Mouse (Mus musculus) midbrain, embryonic 12.5 days (tissue): ENCODE data around the gene B3gntl1. TPM values are rescaled to one million over a fixed set of nuclear protein-coding genes. Genes with fewer than 3 reads are reported as not detected.

Source experiments
- ATAC-seq: fragments of 200-750 bp; cut with Nextera tagmentation; 2 replicates; pipeline ENCODE4 v1.8.0; 2017; ENCODE audit warnings: low read depth, moderate TSS enrichment, moderate library complexity; ENCODE audit not compliant: low FRiP score
- H3K27ac ChIP-seq: fragments of 300-500 bp; sonication (generic); replicated peaks from 2 replicates; pipeline ENCODE4 v1.5.1; 2016; ENCODE audit warnings: mild to moderate bottlenecking
- H3K27me3 ChIP-seq: fragments of 300-500 bp; sonication (generic); 2 replicates; pipeline ENCODE4 v1.6.1; 2016; ENCODE audit warnings: mild to moderate bottlenecking
- H3K36me3 ChIP-seq: fragments of 300-500 bp; sonication (generic); 2 replicates; pipeline ENCODE4 v1.6.1; 2016
- H3K4me1 ChIP-seq: fragments of 300-500 bp; sonication (generic); 2 replicates; pipeline ENCODE4 v1.6.1; 2016
- H3K4me2 ChIP-seq: fragments of 300-500 bp; sonication (generic); replicated peaks from 2 replicates; pipeline ENCODE4 v1.6.1; 2016; ENCODE audit warnings: mild to moderate bottlenecking, moderate library complexity
- H3K4me3 ChIP-seq: fragments of 300-500 bp; sonication (generic); 2 replicates; pipeline ENCODE4 v1.5.1; 2016; ENCODE audit warnings: mild to moderate bottlenecking
- H3K9ac ChIP-seq: fragments of 300-500 bp; sonication (generic); replicated peaks from 2 replicates; pipeline ENCODE4 v1.6.1; 2016; ENCODE audit warnings: mild to moderate bottlenecking, moderate library complexity
- H3K9me3 ChIP-seq: fragments of 300-500 bp; sonication (generic); 2 replicates; pipeline ENCODE4 v1.6.1; 2016; ENCODE audit warnings: mild to moderate bottlenecking
- WGBS: fragments of 180-500 bp; shearing (Covaris S2); methylation state at CpG from one replicate; pipeline ENCODE4 v1.1.7; 2016; 5-methylcytosine and 5-hydroxymethylcytosine counted together
- polyA plus RNA-seq: library from polyadenylated mRNA; unstranded; fragments of >200 nt; fragmentation: Nextera tagmentation; extraction: Ambion mirVana; gene quantifications from 2 replicates; pipeline ENCODE4 v1.2.1, GENCODE M21; 2016

The B3gntl1 gene
- polyA plus RNA-seq, 1 experiment from 2014 or later = 8.3 TPM

DNA sequence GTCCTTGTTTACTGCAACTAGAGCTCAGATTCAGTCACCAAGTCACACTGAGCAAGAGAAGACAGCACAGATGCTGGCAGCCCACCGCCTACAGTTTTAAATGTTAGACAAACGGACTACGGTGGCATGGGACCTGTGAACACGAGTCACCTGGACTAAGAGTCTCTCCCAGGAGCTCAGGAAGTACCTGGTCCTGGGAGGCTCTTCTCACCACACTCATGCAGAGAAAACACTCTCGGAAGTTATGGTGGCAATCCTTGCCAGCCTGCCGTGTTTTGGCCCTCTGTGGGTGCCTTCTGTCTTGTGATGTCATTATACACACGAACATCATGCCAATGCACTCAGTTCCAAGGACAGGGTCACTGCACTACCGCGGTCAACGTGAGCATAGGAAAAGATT lies 36.3 kb downstream of the B3gntl1 start:
- Histone ChIP-seq H3K4me1 (no peaks in the 10 kb centered on the region), H3K4me2 (no peak overlapping the region), H3K9ac (no peak overlapping the region), H3K27me3 (no peaks in the 10 kb centered on the region), H3K36me3 (peaks cover 23% of the 10 kb centered on the region), H3K9me3 (no peaks in the 10 kb centered on the region), H3K4me3 (no peak overlapping the region), H3K27ac (no peak overlapping the region)
- 95% methylated on average over 10 of the region's 10 CpGs for WGBS
- ATAC-seq = no peak

DNA sequence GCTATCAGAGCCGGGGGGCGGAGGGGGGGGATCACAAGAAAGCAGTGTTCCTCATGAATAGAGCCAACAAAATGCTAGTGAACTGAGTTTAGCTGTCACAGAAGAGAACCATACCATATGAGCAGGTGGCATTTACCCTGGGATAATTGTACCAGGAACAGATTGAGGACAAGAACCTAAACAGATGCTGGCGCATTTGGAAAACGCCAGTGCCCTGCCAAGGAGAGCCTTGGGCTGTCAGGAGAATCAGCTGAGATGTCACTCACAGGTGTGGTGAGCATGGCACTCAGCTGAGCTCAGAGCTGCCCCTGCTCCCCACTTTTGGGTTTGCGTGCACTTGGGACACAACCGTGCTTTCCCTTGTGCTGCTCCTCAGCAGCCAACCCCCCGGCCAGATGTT lies 41.5 kb downstream of the B3gntl1 start:
- ATAC-seq = no peak
- WGBS = 93% methylated on average over 7 of the region's 7 CpGs
- H3K4me1 ChIP-seq = no peaks in the 10 kb centered on the region

DNA sequence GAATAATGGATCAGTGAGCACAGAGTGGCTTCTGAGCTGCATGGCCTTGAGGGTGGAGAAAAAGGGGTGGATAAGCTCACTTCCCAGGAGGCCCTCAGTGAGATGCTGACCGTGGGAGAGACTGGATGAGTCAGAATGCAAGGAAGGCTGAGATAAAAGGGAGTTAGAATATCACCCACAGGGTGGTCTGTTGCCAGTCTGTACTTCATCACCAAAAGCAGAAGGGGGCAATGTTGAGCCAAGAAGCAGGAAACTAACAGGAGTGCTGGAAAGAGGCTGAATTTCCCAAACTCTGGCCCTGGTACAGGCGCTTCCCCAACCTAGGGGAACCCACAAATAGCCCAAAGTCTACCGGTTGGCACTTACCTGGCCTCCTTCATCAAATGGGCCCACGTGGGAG lies 42.5 kb downstream of the B3gntl1 start:
- H3K27me3 ChIP-seq = no peaks in the 10 kb centered on the region
- no peak for ATAC-seq
- no peak overlapping the region for H3K4me2 ChIP-seq
- H3K4me1 ChIP-seq = no peaks in the 10 kb centered on the region
- WGBS = 80% methylated on average over 4 of the region's 4 CpGs
- no peaks in the 10 kb centered on the region for H3K9me3 ChIP-seq
- 0 out of 2 replicates have a peak, but pooled peaks cover 5% of the 10 kb centered on the region for H3K36me3 ChIP-seq
- H3K4me3 ChIP-seq = no peak overlapping the region
- no peak overlapping the region for H3K27ac ChIP-seq
- no peak overlapping the region for H3K9ac ChIP-seq

More for the DNA sequence above, 41.5 kb downstream of the B3gntl1 start:
- no peaks in the 10 kb centered on the region for H3K9me3 ChIP-seq
- H3K4me3 ChIP-seq = no peak overlapping the region
- H3K36me3 ChIP-seq = peaks cover 5% of the 10 kb centered on the region; the same call in 1 of the 2 replicates
- H3K27me3 ChIP-seq = no peaks in the 10 kb centered on the region
- H3K4me2 ChIP-seq = no peak overlapping the region
- H3K9ac ChIP-seq = no peak overlapping the region
- no peak overlapping the region for H3K27ac ChIP-seq

DNA sequence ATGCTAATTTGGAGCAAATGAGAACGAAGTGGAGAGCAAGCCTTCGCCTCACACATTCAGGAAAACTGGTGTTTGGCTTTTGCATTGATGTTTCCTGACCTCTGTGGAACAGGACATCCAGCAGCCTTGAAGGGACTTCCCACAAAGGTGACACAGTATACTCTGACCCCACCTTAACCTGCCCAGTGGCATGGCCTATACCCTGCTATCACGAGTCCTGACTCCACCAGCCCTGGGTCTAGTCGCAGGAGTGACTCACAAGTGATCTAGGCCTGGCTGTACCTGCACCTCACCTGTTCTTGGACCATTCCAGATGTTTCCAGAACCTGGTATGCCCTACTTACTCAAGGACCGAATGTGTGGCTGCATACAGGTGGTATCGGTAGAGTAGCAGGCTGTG lies 43.4 kb downstream of the B3gntl1 start:
- Histone ChIP-seq H3K27ac (no peak overlapping the region), H3K9ac (no peak overlapping the region), H3K4me1 (no peaks in the 10 kb centered on the region), H3K9me3 (no peaks in the 10 kb centered on the region), H3K36me3 (peaks cover 5% of the 10 kb centered on the region; the same call in 1 of the 2 replicates), H3K4me2 (no peak overlapping the region), H3K4me3 (no peak overlapping the region), H3K27me3 (no peaks in the 10 kb centered on the region)
- no peak for ATAC-seq
- 95% methylated on average over 6 of the region's 6 CpGs for WGBS

DNA sequence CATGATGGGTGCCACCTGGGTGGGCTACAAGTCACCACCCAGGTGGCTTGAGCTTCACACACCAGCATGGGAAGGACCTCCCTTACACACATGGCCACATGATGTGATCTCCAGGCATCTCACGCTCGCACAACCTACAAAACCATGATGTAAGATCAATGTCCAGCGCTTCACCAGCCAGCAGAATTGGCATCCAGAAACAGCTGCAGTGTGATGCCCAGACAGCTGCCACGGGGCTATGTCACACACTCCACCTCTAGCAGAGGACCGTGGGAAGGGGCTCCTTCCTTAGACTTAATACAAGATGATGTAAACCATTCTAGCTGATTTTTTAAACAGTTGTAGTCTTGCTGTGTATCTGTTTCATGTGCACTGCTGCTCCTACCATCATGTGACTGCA lies 45.4 kb downstream of the B3gntl1 start:
- ATAC-seq = no peak
- 83% methylated on average over 5 of the region's 5 CpGs for WGBS
- peaks cover 12% of the 10 kb centered on the region for H3K36me3 ChIP-seq

DNA sequence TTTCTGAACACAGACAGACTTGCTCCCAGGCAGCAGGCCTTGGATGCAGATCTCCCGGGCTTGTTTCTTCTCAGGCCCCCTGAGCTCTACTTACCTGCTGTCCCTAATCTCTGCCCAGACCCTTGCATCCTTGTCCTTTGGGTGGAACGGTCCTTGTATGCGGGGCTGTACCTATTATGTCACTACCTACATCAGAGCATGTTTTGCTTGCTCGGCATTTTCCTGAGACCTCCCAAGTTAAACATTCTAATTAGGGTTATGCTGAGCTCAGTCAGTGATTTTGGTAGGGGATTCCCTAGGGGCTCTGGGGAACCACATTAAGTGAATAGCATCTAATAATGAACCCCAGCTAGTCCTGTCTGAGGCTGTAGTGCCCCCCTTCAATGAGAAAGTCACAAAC lies 47.9 kb downstream of the B3gntl1 start:
- H3K4me1 ChIP-seq = no peaks in the 10 kb centered on the region
- no peaks in the 10 kb centered on the region for H3K9me3 ChIP-seq
- no peak overlapping the region for H3K4me2 ChIP-seq
- H3K27me3 ChIP-seq = no peaks in the 10 kb centered on the region
- 93% methylated on average over 4 of the region's 4 CpGs for WGBS
- H3K4me3 ChIP-seq = no peak overlapping the region
- no peak overlapping the region for H3K9ac ChIP-seq
- ATAC-seq = no peak
- H3K36me3 ChIP-seq = peaks cover 36% of the 10 kb centered on the region
- no peak overlapping the region for H3K27ac ChIP-seq

More for the DNA sequence above, 45.4 kb downstream of the B3gntl1 start:
- Histone ChIP-seq H3K9me3 (no peaks in the 10 kb centered on the region), H3K4me2 (no peak overlapping the region), H3K4me3 (no peak overlapping the region), H3K9ac (no peak overlapping the region), H3K4me1 (no peaks in the 10 kb centered on the region), H3K27ac (no peak overlapping the region), H3K27me3 (no peaks in the 10 kb centered on the region)

DNA sequence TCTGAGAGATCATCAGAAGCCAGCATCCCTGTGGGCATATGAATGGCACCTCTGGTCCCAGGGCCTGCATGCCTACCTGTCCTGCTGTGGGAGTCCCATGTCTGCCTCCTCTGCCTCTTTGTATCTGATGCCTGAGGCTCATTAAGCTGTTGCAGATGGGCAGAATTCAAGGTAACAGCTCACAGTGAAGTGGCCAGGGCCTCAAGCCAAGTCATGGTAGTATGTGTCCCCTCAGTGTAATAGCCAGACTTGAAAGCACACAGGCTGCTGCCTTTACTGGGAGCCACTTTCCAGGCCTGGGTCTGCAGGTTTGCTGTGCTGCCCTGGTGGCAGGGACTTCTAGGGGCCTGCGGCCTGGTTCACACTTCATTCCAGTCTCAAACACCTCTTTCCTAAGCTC lies 55.6 kb downstream of the B3gntl1 start:
- Histone ChIP-seq H3K27me3 (no peaks in the 10 kb centered on the region), H3K4me2 (no peak overlapping the region), H3K9ac (no peak overlapping the region), H3K4me1 (no peaks in the 10 kb centered on the region), H3K27ac (no peak overlapping the region), H3K36me3 (peaks cover 73% of the 10 kb centered on the region), H3K9me3 (no peaks in the 10 kb centered on the region), H3K4me3 (no peak overlapping the region)
- WGBS = 100% methylated on average over 1 of the region's 1 CpGs
- ATAC-seq = no peak

DNA sequence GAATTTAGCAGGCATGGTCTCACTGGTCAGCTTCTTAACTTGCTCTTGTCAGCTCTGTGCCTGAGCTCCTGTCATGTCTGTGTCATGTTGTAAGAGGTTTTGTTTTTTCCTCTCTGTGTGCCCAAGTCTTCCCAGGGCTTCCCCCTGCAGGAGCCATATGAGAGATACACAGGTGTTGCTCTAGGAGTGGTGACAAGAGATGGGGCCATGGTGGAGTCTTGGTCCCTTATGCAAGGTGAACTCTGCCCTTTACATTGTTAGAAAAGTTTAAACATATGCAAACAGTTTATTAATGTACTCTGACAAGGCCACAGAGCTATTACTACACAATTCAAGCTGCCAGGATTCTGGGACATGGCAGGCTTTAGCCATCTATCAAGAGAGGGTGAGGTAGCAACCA lies 56.5 kb downstream of the B3gntl1 start:
- H3K4me2 ChIP-seq = no peak overlapping the region
- no peaks in the 10 kb centered on the region for H3K4me1 ChIP-seq
- H3K36me3 ChIP-seq = peaks cover 67% of the 10 kb centered on the region
- no peak overlapping the region for H3K27ac ChIP-seq
- no peak overlapping the region for H3K9ac ChIP-seq
- ATAC-seq = no peak
- no peaks in the 10 kb centered on the region for H3K27me3 ChIP-seq
- H3K9me3 ChIP-seq = no peaks in the 10 kb centered on the region
- no peak overlapping the region for H3K4me3 ChIP-seq

DNA sequence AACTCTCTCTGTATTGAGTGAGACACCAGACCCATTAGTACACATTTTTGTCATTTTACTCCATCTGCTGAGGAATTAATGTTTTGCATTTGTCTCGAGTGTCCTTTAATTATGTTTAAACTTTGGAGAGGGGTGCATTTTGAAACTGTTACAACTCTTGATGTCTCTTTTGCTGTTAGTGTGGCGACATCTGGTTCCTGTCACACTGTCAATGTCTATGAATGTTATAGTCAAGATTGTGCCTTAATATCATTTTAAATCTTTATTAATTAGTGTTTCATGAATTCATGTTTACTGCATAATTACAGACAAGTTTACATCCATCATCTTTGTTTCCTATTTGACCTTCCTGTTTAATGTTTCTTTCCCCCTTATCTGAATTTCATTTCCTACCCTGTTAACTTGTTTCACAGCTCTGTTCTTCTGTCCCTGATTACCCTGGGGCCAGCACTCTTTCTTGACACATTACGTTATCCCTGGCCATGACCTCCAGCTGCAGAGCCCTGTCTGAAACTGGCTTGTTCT lies 56.9 kb downstream of the B3gntl1 start:
- no peak for ATAC-seq
- no peaks in the 10 kb centered on the region for H3K9me3 ChIP-seq
- no peak overlapping the region for H3K9ac ChIP-seq
- WGBS = 90% methylated on average over 3 of the region's 3 CpGs
- no peak overlapping the region for H3K4me2 ChIP-seq
- no peak overlapping the region for H3K4me3 ChIP-seq
- no peak overlapping the region for H3K27ac ChIP-seq
- peaks cover 65% of the 10 kb centered on the region for H3K36me3 ChIP-seq
- H3K27me3 ChIP-seq = no peaks in the 10 kb centered on the region
- no peaks in the 10 kb centered on the region for H3K4me1 ChIP-seq

DNA sequence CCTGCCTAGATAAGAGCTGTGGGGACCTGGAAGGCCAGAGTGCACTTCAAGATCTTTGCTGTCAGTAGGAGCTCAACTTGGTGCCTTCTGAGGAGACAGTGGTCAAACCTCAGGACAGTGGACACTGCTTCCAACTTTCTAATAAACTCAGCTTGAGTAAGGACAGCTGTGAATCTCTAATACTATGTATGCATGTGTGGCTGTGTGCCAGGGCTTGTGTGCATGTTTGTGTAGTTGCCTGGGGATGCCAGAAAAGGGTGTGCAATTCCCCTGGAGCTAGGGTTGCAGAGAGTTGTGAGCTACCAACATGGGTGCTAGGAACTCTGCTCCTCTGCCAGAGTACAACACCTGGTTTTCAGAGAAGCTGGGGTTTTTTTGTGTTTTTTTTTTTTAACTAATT lies 62.0 kb downstream of the B3gntl1 start:
- Histone ChIP-seq H3K4me1 (no peaks in the 10 kb centered on the region), H3K36me3 (peaks cover 67% of the 10 kb centered on the region), H3K27me3 (no peaks in the 10 kb centered on the region)

DNA sequence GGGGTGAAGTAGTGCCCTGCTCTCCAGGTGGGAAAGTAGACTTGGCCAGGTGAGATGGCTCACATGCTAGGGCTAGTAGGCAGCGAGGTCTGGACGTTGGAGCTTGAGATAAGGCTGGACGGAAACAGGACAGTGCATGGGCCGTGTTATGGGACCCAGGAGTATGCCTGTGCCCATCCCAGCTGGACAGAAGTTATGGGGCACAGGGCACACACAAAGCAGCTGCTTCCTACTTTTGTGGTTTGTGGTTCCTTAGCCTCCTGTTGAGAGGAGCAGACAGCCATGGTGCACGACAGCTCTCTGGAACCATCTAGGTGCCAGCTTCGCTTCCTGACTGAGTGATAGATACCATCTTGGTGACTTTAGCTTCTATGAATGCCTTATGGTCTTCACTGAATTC lies 67.3 kb downstream of the B3gntl1 start:
- Histone ChIP-seq H3K9me3 (no peaks in the 10 kb centered on the region), H3K36me3 (peaks cover 79% of the 10 kb centered on the region), H3K4me3 (no peak overlapping the region), H3K9ac (no peak overlapping the region), H3K4me2 (no peak overlapping the region), H3K27ac (no peak overlapping the region), H3K4me1 (no peaks in the 10 kb centered on the region), H3K27me3 (no peaks in the 10 kb centered on the region)
- ATAC-seq = no peak
- 94% methylated on average over 6 of the region's 6 CpGs for WGBS

More for the DNA sequence above, 62.0 kb downstream of the B3gntl1 start:
- no peaks in the 10 kb centered on the region for H3K9me3 ChIP-seq
- no peak for ATAC-seq
- no peak overlapping the region for H3K4me2 ChIP-seq
- H3K27ac ChIP-seq = no peak overlapping the region
- H3K9ac ChIP-seq = no peak overlapping the region
- no peak overlapping the region for H3K4me3 ChIP-seq

DNA sequence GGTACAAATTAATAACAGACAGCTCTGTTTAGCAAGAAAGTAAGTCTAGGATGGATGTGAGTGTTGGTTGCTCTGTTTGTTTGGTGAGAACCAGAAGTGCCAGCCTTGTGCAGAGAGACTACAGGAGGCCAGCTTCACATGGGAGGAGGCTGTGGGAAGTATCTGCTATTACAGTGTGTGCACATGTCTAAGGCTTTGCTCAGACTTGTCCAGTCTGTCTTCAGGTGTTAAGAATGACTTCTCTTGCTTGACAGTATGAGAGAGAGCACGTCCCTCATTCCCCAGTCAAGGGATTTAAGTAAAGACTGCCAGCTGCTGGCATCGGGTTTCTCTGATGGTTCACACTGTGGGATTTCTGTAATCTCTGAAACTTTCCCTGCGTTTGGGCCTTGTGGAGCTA lies 71.5 kb downstream of the B3gntl1 start:
- Histone ChIP-seq H3K4me1 (no peaks in the 10 kb centered on the region), H3K4me2 (no peak overlapping the region), H3K9me3 (no peaks in the 10 kb centered on the region), H3K9ac (no peak overlapping the region), H3K27ac (no peak overlapping the region), H3K36me3 (peaks cover 66% of the 10 kb centered on the region), H3K4me3 (no peak overlapping the region), H3K27me3 (no peaks in the 10 kb centered on the region)
- WGBS = 83% methylated on average over 3 of the region's 3 CpGs
- ATAC-seq = no peak

DNA sequence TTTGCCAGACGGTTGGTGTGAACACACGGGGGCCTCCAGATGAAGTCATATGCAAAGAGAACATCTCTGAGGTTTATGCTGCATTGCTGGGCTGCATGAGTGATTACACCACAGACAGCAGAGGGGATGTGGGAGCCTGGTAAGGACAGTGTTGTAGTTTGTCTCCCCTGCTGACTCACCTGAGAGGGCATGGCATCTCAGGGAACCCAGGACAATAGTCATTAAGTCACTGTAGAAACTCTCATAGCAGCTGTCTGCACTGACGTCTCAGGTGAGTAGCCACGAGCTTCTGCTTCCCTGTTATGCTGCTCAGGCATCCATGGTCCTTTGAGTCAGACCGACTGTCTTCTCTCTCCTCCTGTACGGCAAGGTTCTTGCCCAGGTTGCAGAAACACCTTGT lies 75.7 kb downstream of the B3gntl1 start:
- no peaks in the 10 kb centered on the region for H3K4me1 ChIP-seq
- no peak overlapping the region for H3K4me3 ChIP-seq
- H3K27ac ChIP-seq = no peak overlapping the region
- H3K36me3 ChIP-seq = peaks cover 52% of the 10 kb centered on the region
- 89% methylated on average over 6 of the region's 6 CpGs for WGBS
- H3K4me2 ChIP-seq = no peak overlapping the region
- H3K9ac ChIP-seq = no peak overlapping the region
- H3K9me3 ChIP-seq = no peaks in the 10 kb centered on the region
- no peaks in the 10 kb centered on the region for H3K27me3 ChIP-seq
- no peak for ATAC-seq
